Mouse (Mus musculus) MEL (cell line): ENCODE measurements around the gene Siae. TPM values are rescaled to one million over a fixed set of nuclear protein-coding genes. Genes with fewer than 3 reads are reported as not detected.

Source experiments
- DNase-seq: peaks from one replicate; pipeline ENCODE4 v3.0.0; 2011; ENCODE audit warnings: low read depth, low spot score
- H3K27ac ChIP-seq: 2 replicates; pipeline ENCODE4 v1.5.1; 2012; ENCODE audit warnings: low read depth, mild to moderate bottlenecking, control low read depth, low read length, moderate library complexity; ENCODE audit not compliant: control insufficient read depth
- H3K27me3 ChIP-seq, 2 experiments: fragments of 150-350 bp in 1 of 2; sonication (generic) in 1 of 2; 2 replicates each; pipeline ENCODE4 v1.6.1; 2012; ENCODE audit warnings: low read length in 2 of 2, mild to moderate bottlenecking in 2 of 2, improper control_type of control experiment in 1 of 2, moderate library complexity in 1 of 2; ENCODE audit not compliant: insufficient read depth in 2 of 2, control insufficient read depth in 1 of 2
- H3K36me3 ChIP-seq, 2 experiments: 2 replicates each; pipeline ENCODE4 v1.6.1; 2012 to 2014; ENCODE audit warnings: low read length in 2 of 2, improper control_type of control experiment in 1 of 2, inconsistent platforms in 1 of 2, mild to moderate bottlenecking in 1 of 2; ENCODE audit not compliant: insufficient read depth in 2 of 2, control insufficient read depth in 1 of 2
- H3K4me1 ChIP-seq, 2 experiments: fragments of 150-350 bp in 1 of 2; sonication (generic) in 1 of 2; 2 replicates each; pipeline ENCODE4 v1.6.1; 2012; ENCODE audit warnings: low read length in 2 of 2, improper control_type of control experiment in 1 of 2, mild to moderate bottlenecking in 1 of 2; ENCODE audit not compliant: insufficient read depth in 2 of 2, control insufficient read depth in 1 of 2
- H3K4me3 ChIP-seq, 2 experiments: fragments of 150-350 bp in 1 of 2; sonication (generic) in 1 of 2; 2 replicates each; pipeline ENCODE4 v1.5.1; 2012; ENCODE audit warnings: low read depth in 2 of 2, low read length in 2 of 2, mild to moderate bottlenecking in 2 of 2, moderate library complexity in 2 of 2, control low read depth in 1 of 2, improper control_type of control experiment in 1 of 2; ENCODE audit not compliant: control insufficient read depth in 1 of 2, insufficient read depth in 1 of 2
- H3K79me2 ChIP-seq: 2 replicates; pipeline ENCODE4 v1.6.1; 2012; ENCODE audit warnings: mild to moderate bottlenecking, low read length, moderate library complexity; ENCODE audit not compliant: control insufficient read depth, poor library complexity, insufficient read depth
- H3K9ac ChIP-seq: 2 replicates; pipeline ENCODE4 v1.6.1; 2012; ENCODE audit warnings: low read depth, mild to moderate bottlenecking, control low read depth, low read length, moderate library complexity; ENCODE audit not compliant: control insufficient read depth, poor library complexity, severe bottlenecking
- H3K9me3 ChIP-seq: fragments of 150-350 bp; sonication (generic); replicated peaks from 2 replicates; pipeline ENCODE4 v1.6.1; 2012; ENCODE audit warnings: mild to moderate bottlenecking, low read length, improper control_type of control experiment, moderate library complexity; ENCODE audit not compliant: insufficient read depth
- CHD1 ChIP-seq: IDR thresholded peaks from 2 replicates; pipeline ENCODE4 v1.6.1; 2012; ENCODE audit warnings: low read depth, mild to moderate bottlenecking, inconsistent platforms, low read length, improper control_type of control experiment
- CHD2 ChIP-seq: IDR thresholded peaks from 2 replicates; pipeline ENCODE4 v1.6.1; 2011; ENCODE audit warnings: low read length, improper control_type of control experiment
- CTCF ChIP-seq, 3 experiments: IDR thresholded peaks in 2 of 3; conservative IDR thresholded peaks in 1 of 3; 2 replicates each; pipeline ENCODE4 v1.5.1; 2011 to 2012; ENCODE audit warnings: low read length in 3 of 3, low read depth in 2 of 3, mild to moderate bottlenecking in 2 of 3, improper control_type of control experiment in 1 of 3, inconsistent platforms in 1 of 3, mixed read lengths in 1 of 3, moderate library complexity in 1 of 3; ENCODE audit not compliant: control insufficient read depth in 1 of 3, insufficient read depth in 1 of 3, poor library complexity in 1 of 3, severe bottlenecking in 1 of 3
- E2F4 ChIP-seq: IDR thresholded peaks from 2 replicates; pipeline ENCODE4 v1.6.1; 2011; ENCODE audit warnings: low read depth, low read length, improper control_type of control experiment, borderline replicate concordance
- ELF1 ChIP-seq: IDR thresholded peaks from 2 replicates; pipeline ENCODE4 v1.6.1; 2014; ENCODE audit warnings: low read depth, mild to moderate bottlenecking, inconsistent platforms, low read length, improper control_type of control experiment, moderate library complexity
- EP300 ChIP-seq, 2 experiments: IDR thresholded peaks; 2 replicates each; pipeline ENCODE4 v1.6.1; 2011; ENCODE audit warnings: improper control_type of control experiment in 2 of 2, low read length in 2 of 2, low read depth in 1 of 2, mild to moderate bottlenecking in 1 of 2
- GATA1 ChIP-seq: IDR thresholded peaks from 2 replicates; pipeline ENCODE4 v1.6.1; 2011; ENCODE audit warnings: low read depth, low read length, improper control_type of control experiment
- JUND ChIP-seq: IDR thresholded peaks from 2 replicates; pipeline ENCODE4 v1.6.1; 2011; ENCODE audit warnings: low read depth, mild to moderate bottlenecking, improper control_type of control experiment, low read length
- MAZ ChIP-seq: IDR thresholded peaks from 2 replicates; pipeline ENCODE4 v1.6.1; 2012; ENCODE audit warnings: low read depth, mild to moderate bottlenecking, inconsistent platforms, low read length, improper control_type of control experiment
- MEF2A ChIP-seq: IDR thresholded peaks from 2 replicates; pipeline ENCODE4 v1.6.1; 2014; ENCODE audit warnings: low read depth, mild to moderate bottlenecking, inconsistent platforms, low read length, improper control_type of control experiment; ENCODE audit not compliant: poor library complexity, insufficient replicate concordance, severe bottlenecking; ENCODE audit errors: extremely low read depth
- MYB ChIP-seq: IDR thresholded peaks from 2 replicates; pipeline ENCODE4 v1.6.1; 2011; ENCODE audit warnings: mild to moderate bottlenecking, low read depth, low read length, improper control_type of control experiment
- NELFE ChIP-seq: IDR thresholded peaks from 2 replicates; pipeline ENCODE4 v1.6.1; 2011; ENCODE audit warnings: low read depth, low read length, improper control_type of control experiment
- NRF1 ChIP-seq: IDR thresholded peaks from 2 replicates; pipeline ENCODE4 v1.6.1; 2014; ENCODE audit warnings: low read depth, mild to moderate bottlenecking, inconsistent platforms, low read length, improper control_type of control experiment, moderate library complexity; ENCODE audit not compliant: poor library complexity, insufficient read depth, severe bottlenecking
- POLR2A ChIP-seq, 2 experiments: IDR thresholded peaks; 2 replicates each; pipeline ENCODE4 v1.6.1; 2011 to 2012; ENCODE audit warnings: low read length in 2 of 2, mild to moderate bottlenecking in 2 of 2, control low read depth in 1 of 2, improper control_type of control experiment in 1 of 2, low read depth in 1 of 2, moderate library complexity in 1 of 2; ENCODE audit not compliant: control insufficient read depth in 1 of 2, insufficient read depth in 1 of 2, poor library complexity in 1 of 2
- POLR2AphosphoS2 ChIP-seq: IDR thresholded peaks from 2 replicates; pipeline ENCODE4 v1.6.1; 2011; ENCODE audit warnings: low read length, improper control_type of control experiment
- POLR2AphosphoS5 ChIP-seq: IDR thresholded peaks from 2 replicates; pipeline ENCODE4 v1.6.1; 2012; ENCODE audit warnings: low read depth, borderline replicate concordance, mild to moderate bottlenecking, inconsistent platforms, low read length, moderate library complexity, mixed read lengths
- RAD21 ChIP-seq: IDR thresholded peaks from 2 replicates; pipeline ENCODE4 v1.6.1; 2011; ENCODE audit warnings: mild to moderate bottlenecking, low read depth, low read length, improper control_type of control experiment
- SMC3 ChIP-seq: IDR thresholded peaks from 2 replicates; pipeline ENCODE4 v1.6.1; 2011; ENCODE audit warnings: low read depth, low read length, improper control_type of control experiment
- TAL1 ChIP-seq: IDR thresholded peaks from 2 replicates; pipeline ENCODE4 v1.6.1; 2012; ENCODE audit warnings: mild to moderate bottlenecking, inconsistent platforms, low read length, moderate library complexity, mixed read lengths
- TCF12 ChIP-seq: IDR thresholded peaks from 2 replicates; pipeline ENCODE4 v1.6.1; 2014; ENCODE audit warnings: low read depth, mild to moderate bottlenecking, inconsistent platforms, low read length, improper control_type of control experiment, moderate library complexity
- UBTF ChIP-seq: IDR thresholded peaks from 2 replicates; pipeline ENCODE4 v1.6.1; 2012; ENCODE audit warnings: low read depth, mild to moderate bottlenecking, inconsistent platforms, low read length, improper control_type of control experiment, moderate library complexity, borderline replicate concordance; ENCODE audit not compliant: insufficient read depth
- ZKSCAN1 ChIP-seq: IDR thresholded peaks from 2 replicates; pipeline ENCODE4 v1.6.1; 2012; ENCODE audit warnings: low read depth, mild to moderate bottlenecking, inconsistent platforms, low read length, improper control_type of control experiment, moderate library complexity
- ZMIZ1 ChIP-seq: IDR thresholded peaks from 2 replicates; pipeline ENCODE4 v1.6.1; 2012; ENCODE audit warnings: low read depth, mild to moderate bottlenecking, inconsistent platforms, low read length, improper control_type of control experiment, moderate library complexity
- ZNF384 ChIP-seq: IDR thresholded peaks from 2 replicates; pipeline ENCODE4 v1.6.1; 2012; ENCODE audit warnings: low read depth, mild to moderate bottlenecking, inconsistent platforms, low read length, improper control_type of control experiment
- polyA plus RNA-seq, 2 experiments: library from polyadenylated mRNA; stranded (reverse) in 1 of 2; unstranded in 1 of 2; fragments of >175 nt in 1 of 2; fragments of >200 nt in 1 of 2; gene quantifications; 2 replicates each; pipeline versions ENCODE4 v1.2.1 to v1.2.4; 2012; ENCODE audit warnings: low replicate concordance in 2 of 2, low read depth in 1 of 2; ENCODE audit not compliant: insufficient read length in 2 of 2, insufficient read depth in 1 of 2, missing spikeins in 1 of 2
- total RNA-seq: library from RNA; depleted of rRNA; stranded (reverse); fragments of 300-350 nt; gene quantifications from 2 replicates; pipeline ENCODE4 v1.2.3, GENCODE M21; 2012

The Siae gene
- total and polyA plus RNA-seq, 3 experiments, result 4.9 to 9.2 TPM; not detected in 1

GRCm38 (mm10) chr9:37632305-37632704, 76.8 kb downstream of the Siae start:
- Histone ChIP-seq H3K4me1 (no peaks in the 10 kb centered on the region; a peak in 1 of 4 replicates), H3K27ac (no peak overlapping the region), H3K79me2 (no peaks in the 10 kb centered on the region), H3K9me3 (no peaks in the 10 kb centered on the region), H3K4me3 (no peak overlapping the region), H3K27me3 (no peaks in the 10 kb centered on the region), H3K36me3 (peaks cover 0 to 4% of the 10 kb centered on the region in 2 experiments; a peak in 2 of 4 replicates), H3K9ac (no peak overlapping the region)
- DNase-seq, result no peak
- TF ChIP-seq ZKSCAN1, result no peak
- TF ChIP-seq ZNF384, result no peak
- TF ChIP-seq POLR2AphosphoS2, result no peak
- TF ChIP-seq MYB, result no peak
- TF ChIP-seq ZMIZ1, result no peak
- TF ChIP-seq GATA1, result no peak
- TF ChIP-seq NELFE, result no peak
- no peak for TF ChIP-seq CHD2
- TF ChIP-seq TCF12, result no peak
- no peak for TF ChIP-seq EP300 (IDR thresholded peaks at IDR 0.05; ENCODE audit: low read depth in 1 of 2, low read length in 2 of 2)
- TF ChIP-seq TAL1, result no peak
- no peak for TF ChIP-seq JUND

- no peaks in the 10 kb centered on the region for H3K9me3 ChIP-seq
- H3K36me3 ChIP-seq, result peaks cover 0 to 4% of the 10 kb centered on the region in 2 experiments; a peak in 2 of 4 replicates
- H3K79me2 ChIP-seq, result no peaks in the 10 kb centered on the region
- H3K27ac ChIP-seq, result no peak overlapping the region
- no peaks in the 10 kb centered on the region; a peak in 1 of 4 replicates for H3K4me1 ChIP-seq
- no peaks in the 10 kb centered on the region for H3K27me3 ChIP-seq
- no peak overlapping the region for H3K9ac ChIP-seq
- no peak overlapping the region for H3K4me3 ChIP-seq
- DNase-seq, result no peak
- TF ChIP-seq SMC3, result no peak
- TF ChIP-seq POLR2AphosphoS5, result no peak
- TF ChIP-seq POLR2AphosphoS2, result no peak
- no peak for TF ChIP-seq TCF12
- TF ChIP-seq GATA1, result no peak
- no peak for TF ChIP-seq CTCF (IDR thresholded peaks at IDR 0.05 in 2 of 3, conservative IDR thresholded peaks at IDR 0.05 in 1 of 3; ENCODE audit: control insufficient read depth in 1 of 3, insufficient read depth in 1 of 3, low read depth in 2 of 3, low read length in 3 of 3, poor library complexity in 1 of 3, severe bottlenecking in 1 of 3)
- TF ChIP-seq RAD21, result no peak
- TF ChIP-seq MEF2A, result no peak
- no peak for TF ChIP-seq MAZ
- TF ChIP-seq E2F4, result no peak
- no peak for TF ChIP-seq UBTF
- no peak for TF ChIP-seq POLR2A (IDR thresholded peaks at IDR 0.05; ENCODE audit: control insufficient read depth in 1 of 2, insufficient read depth in 1 of 2, low read depth in 1 of 2, low read length in 2 of 2, poor library complexity in 1 of 2)
- no peak for TF ChIP-seq ELF1
- TF ChIP-seq TAL1, result no peak
- no peak for TF ChIP-seq NRF1
- no peak for TF ChIP-seq CHD1
Measured at GRCm38 (mm10) chr9:37634269-37634668, 78.8 kb downstream of the Siae start.
